Mouse (Mus musculus): ENCODE results near the gene Hspd1. TPM values are rescaled to one million over a fixed set of nuclear protein-coding genes. Genes with fewer than 3 reads are reported as not detected.

Hspd1 gene
- polyA plus RNA-seq, 1 experiment from 2014 or later: 397 TPM

DNA sequence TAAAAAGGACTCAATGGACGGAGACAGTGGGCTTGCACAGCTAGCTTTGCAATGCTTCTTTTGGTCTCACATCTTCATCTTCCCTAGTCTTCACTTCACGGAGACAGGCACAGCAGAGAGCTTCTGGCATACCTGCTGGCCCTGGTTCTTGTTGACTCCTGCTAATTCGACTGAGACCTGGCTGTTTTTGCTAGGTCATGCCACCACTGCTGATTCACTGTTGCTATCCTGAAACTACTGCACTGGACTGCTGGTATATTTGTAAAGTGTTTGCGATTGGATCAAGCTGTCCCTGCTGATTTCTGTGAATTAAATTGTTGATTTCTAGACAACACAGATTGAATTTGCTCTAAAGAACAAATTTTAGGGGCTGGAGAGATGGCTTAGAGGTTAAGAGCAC, 46.4 kb downstream of the Hspd1 start:
- Histone ChIP-seq H3K27me3 (ENCODE audit: control insufficient read depth, insufficient read depth, low read length) (no peaks in the 10 kb centered on the region), H3K36me3 (ENCODE audit: control insufficient read depth, insufficient read depth, low read length) (no peaks in the 10 kb centered on the region), H3K4me1 (ENCODE audit: control insufficient read depth, insufficient read depth, low read length) (no peaks in the 10 kb centered on the region), H3K27ac (ENCODE audit: low read depth, low read length) (no peak overlapping the region), H3K9ac (ENCODE audit: low read length) (no peak overlapping the region), H3K4me2 (ENCODE audit: low read depth) (no peak overlapping the region), H3K4me3 (ENCODE audit: low read depth, low read length) (no peak overlapping the region), H3K9me3 (ENCODE audit: control insufficient read depth, low read length) (no peaks in the 10 kb centered on the region)
- DNase-seq (ENCODE audit: low spot score) (no peak), ATAC-seq (ENCODE audit: insufficient read depth, low FRiP score, low TSS enrichment) (no peak)
- 87% methylated on average over 4 of the region's 4 CpGs for WGBS

DNA sequence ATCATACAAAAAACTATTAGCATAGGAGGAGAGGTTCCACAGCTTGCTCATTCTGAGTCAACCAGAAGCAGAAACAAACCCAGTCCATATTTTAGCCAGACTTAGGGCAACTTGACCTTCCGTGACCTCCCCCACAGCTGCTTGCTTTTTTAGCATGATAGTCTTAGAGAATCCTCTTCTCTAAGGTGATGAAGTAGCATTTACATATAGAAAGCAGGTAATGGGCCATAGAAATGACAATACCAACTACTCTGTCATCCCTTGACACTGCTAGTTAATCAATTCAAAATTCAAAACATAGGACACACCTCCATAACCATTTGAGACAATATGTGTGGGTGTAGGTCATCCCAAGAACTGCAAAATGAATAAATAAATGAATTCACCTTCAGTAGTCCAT, 48.1 kb downstream of the Hspd1 start:
- WGBS: 97% methylated on average over 1 of the region's 1 CpGs
- no peak for DNase-seq (ENCODE audit: low spot score)
- Histone ChIP-seq H3K27me3 (ENCODE audit: control insufficient read depth, insufficient read depth, low read length) (no peaks in the 10 kb centered on the region), H3K27ac (ENCODE audit: low read depth, low read length) (no peak overlapping the region), H3K4me3 (ENCODE audit: low read depth, low read length) (no peak overlapping the region), H3K36me3 (ENCODE audit: control insufficient read depth, insufficient read depth, low read length) (no peaks in the 10 kb centered on the region), H3K4me1 (ENCODE audit: control insufficient read depth, insufficient read depth, low read length) (no peaks in the 10 kb centered on the region), H3K4me2 (ENCODE audit: low read depth) (no peak overlapping the region), H3K9ac (ENCODE audit: low read length) (no peak overlapping the region), H3K9me3 (ENCODE audit: control insufficient read depth, low read length) (no peaks in the 10 kb centered on the region)
- no peak for ATAC-seq (ENCODE audit: insufficient read depth, low FRiP score, low TSS enrichment)

DNA sequence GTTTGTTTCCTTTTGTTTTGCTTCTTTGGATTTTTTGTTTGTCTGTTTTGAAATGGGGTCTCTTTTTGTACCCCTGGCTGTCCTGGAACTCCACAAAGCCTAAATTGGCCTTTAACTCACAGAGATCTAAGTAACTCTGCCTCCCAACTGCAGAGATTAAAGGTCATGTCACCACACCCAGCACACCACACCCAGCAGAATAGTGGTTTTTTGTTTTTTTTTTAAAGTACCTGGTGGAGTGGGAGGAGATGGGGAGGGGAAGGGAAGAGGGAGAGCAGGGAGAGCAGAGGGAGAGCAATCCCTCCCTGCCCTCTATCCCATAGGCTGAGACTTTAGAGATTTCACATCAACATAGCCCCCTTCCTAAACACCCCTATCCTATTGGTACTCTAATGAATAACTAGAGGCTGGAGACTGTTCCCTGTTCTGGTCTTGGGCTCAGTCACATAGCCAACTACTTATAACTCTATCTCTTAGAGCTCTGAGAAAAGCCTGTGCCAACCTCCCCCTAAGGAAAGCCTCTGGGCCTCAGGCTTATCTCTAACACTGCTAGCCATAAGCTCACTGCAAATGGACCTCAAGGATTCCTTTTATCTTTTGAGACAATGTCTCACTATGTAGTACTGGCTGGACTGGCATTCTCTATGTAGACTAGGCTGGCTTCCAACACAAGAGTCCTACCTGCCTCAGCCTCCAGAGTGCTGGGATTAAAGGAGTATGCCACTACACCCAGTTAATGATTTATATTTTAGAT, 56.8 kb downstream of the Hspd1 start:
- no peak for DNase-seq (ENCODE audit: low spot score)
- ATAC-seq (ENCODE audit: insufficient read depth, low FRiP score, low TSS enrichment): no peak
- Histone ChIP-seq H3K27ac (ENCODE audit: low read depth, low read length) (no peak overlapping the region), H3K4me3 (ENCODE audit: low read depth, low read length) (no peak overlapping the region), H3K4me1 (ENCODE audit: control insufficient read depth, insufficient read depth, low read length) (no peaks in the 10 kb centered on the region), H3K9ac (ENCODE audit: low read length) (no peak overlapping the region), H3K9me3 (ENCODE audit: control insufficient read depth, low read length) (no peaks in the 10 kb centered on the region), H3K27me3 (ENCODE audit: control insufficient read depth, insufficient read depth, low read length) (no peaks in the 10 kb centered on the region), H3K4me2 (ENCODE audit: low read depth) (no peak overlapping the region), H3K36me3 (ENCODE audit: control insufficient read depth, insufficient read depth, low read length) (no peaks in the 10 kb centered on the region)

DNA sequence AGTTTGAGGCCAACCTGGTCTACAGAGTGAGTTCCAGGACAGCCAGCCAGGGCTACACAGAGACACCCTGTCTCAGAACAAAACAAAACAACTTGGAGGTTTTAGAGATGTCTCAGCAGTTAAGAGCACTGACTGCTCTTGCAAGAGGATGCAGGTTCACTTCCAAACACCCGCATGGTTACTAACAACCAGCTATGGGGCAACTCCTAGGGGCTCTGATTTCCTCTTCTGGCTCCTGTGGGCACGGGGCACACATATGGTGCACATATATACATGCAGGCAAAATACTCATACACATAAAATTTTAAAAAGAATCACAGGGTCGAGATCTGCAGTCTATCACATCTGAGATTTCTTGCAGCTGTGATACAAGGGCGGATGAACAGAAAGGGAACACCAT, 58.6 kb downstream of the Hspd1 start:
- peaks cover 3% of the 10 kb centered on the region; the same call in 1 of the 2 replicates for H3K4me1 ChIP-seq (ENCODE audit: control insufficient read depth, insufficient read depth, low read length)
- WGBS: 78% methylated on average over 4 of the region's 4 CpGs

DNA sequence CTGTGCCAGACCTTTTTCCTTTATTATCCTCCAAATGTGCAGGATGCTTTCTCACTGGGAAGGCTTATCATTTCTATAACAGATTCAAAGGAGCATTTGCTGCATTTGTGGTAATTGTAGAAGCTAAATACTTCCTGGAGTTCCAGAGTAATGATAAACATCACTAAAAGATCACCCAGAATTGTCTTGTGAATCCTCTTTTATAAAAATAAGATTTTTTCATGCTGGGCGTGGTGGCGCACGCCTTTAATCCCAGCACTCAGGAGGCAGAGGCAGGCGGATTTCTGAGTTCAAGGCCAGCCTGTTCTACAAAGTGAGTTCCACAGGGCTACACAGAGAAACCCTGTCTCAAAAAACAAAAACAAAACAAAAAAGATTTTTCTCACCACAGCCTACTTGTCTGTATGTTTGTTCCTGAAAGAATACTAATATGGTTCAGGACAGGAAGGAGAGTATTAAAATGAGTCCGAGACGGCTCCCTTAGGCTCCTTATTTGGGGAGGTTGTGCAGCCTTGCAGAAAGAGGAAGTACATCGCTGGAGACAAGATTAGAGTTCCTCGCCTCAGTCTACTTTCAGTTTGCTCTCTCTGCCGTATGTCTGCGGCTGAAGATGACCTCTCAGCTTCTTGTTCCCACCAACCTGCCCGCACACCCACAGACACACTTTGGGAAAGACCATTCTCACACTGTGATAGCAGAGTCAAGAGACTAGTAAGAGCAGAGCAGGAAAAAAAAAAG, 59.4 kb downstream of the Hspd1 start:
- Histone ChIP-seq H3K9ac (ENCODE audit: low read length) (no peak overlapping the region), H3K36me3 (ENCODE audit: control insufficient read depth, insufficient read depth, low read length) (no peaks in the 10 kb centered on the region), H3K27ac (ENCODE audit: low read depth, low read length) (no peak overlapping the region), H3K4me2 (ENCODE audit: low read depth) (no peak overlapping the region), H3K4me1 (ENCODE audit: control insufficient read depth, insufficient read depth, low read length) (peaks cover 3% of the 10 kb centered on the region; the same call in 1 of the 2 replicates), H3K4me3 (ENCODE audit: low read depth, low read length) (no peak overlapping the region), H3K9me3 (ENCODE audit: control insufficient read depth, low read length) (no peaks in the 10 kb centered on the region), H3K27me3 (ENCODE audit: control insufficient read depth, insufficient read depth, low read length) (no peaks in the 10 kb centered on the region)
- WGBS: 89% methylated on average over 11 of the region's 11 CpGs
- ATAC-seq (ENCODE audit: insufficient read depth, low FRiP score, low TSS enrichment) (no peak), DNase-seq (ENCODE audit: low spot score) (no peak)

More for the DNA sequence above, 58.6 kb downstream of the Hspd1 start:
- no peak overlapping the region for H3K4me3 ChIP-seq (ENCODE audit: low read depth, low read length)
- H3K36me3 ChIP-seq (ENCODE audit: control insufficient read depth, insufficient read depth, low read length): no peaks in the 10 kb centered on the region
- ATAC-seq (ENCODE audit: insufficient read depth, low FRiP score, low TSS enrichment) (no peak), DNase-seq (ENCODE audit: low spot score) (no peak)
- no peak overlapping the region for H3K9ac ChIP-seq (ENCODE audit: low read length)
- H3K9me3 ChIP-seq (ENCODE audit: control insufficient read depth, low read length): no peaks in the 10 kb centered on the region
- no peaks in the 10 kb centered on the region for H3K27me3 ChIP-seq (ENCODE audit: control insufficient read depth, insufficient read depth, low read length)
- H3K27ac ChIP-seq (ENCODE audit: low read depth, low read length): no peak overlapping the region
- H3K4me2 ChIP-seq (ENCODE audit: low read depth): no peak overlapping the region

DNA sequence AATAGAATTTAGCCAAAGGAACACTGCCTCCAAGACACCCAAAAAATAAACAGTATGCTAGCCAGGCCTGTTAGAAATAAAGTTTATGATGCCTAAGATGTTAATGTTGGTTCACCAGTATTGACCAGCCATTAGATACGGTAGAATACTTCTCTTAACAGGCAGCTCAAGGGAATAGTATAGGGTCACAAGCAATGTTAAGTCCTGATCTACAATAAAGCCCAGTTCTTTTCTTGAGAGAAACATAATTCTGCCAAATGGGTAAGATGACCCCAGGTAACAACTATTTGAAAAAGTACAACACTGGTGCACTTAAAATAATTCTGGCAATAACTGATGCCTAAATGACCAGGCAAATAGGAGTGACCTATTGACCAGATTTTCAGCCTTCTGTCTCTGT, 60.1 kb downstream of the Hspd1 start:
- H3K36me3 ChIP-seq (ENCODE audit: control insufficient read depth, insufficient read depth, low read length): no peaks in the 10 kb centered on the region
- H3K9me3 ChIP-seq (ENCODE audit: control insufficient read depth, low read length): no peaks in the 10 kb centered on the region
- WGBS: 88% methylated on average over 1 of the region's 1 CpGs
- peaks cover 3% of the 10 kb centered on the region; the same call in 1 of the 2 replicates for H3K4me1 ChIP-seq (ENCODE audit: control insufficient read depth, insufficient read depth, low read length)
- peak overlapping the region; percentile 29; the same call in 1 of the 2 replicates for H3K4me2 ChIP-seq (ENCODE audit: low read depth)
- H3K9ac ChIP-seq (ENCODE audit: low read length): no peak overlapping the region
- peak overlapping the region; percentile 98; the same call in 1 of the 2 replicates for H3K4me3 ChIP-seq (ENCODE audit: low read depth, low read length)
- H3K27me3 ChIP-seq (ENCODE audit: control insufficient read depth, insufficient read depth, low read length): no peaks in the 10 kb centered on the region
- ATAC-seq (ENCODE audit: insufficient read depth, low FRiP score, low TSS enrichment) (0 out of 2 replicates have a peak, but pooled peaks have one; percentile 6), DNase-seq (ENCODE audit: low spot score) (no peak)
- H3K27ac ChIP-seq (ENCODE audit: low read depth, low read length): no peak overlapping the region

Other genes starting within 250 kb of the Hspd1 start
- gene Ankrd44, start 161.9 kb downstream of the Hspd1 start, polyA plus RNA-seq (2014; fragmentation: Nextera tagmentation; extraction: Ambion mirVana): 13.3 and 14.5 TPM in 2 replicates
- 336 and 339 TPM in 2 replicates for gene Sf3b1, start 60.8 kb downstream of the Hspd1 start, polyA plus RNA-seq (2014; fragmentation: Nextera tagmentation; extraction: Ambion mirVana)
- 30.6 and 31.9 TPM in 2 replicates for gene Coq10b, start 35.5 kb downstream of the Hspd1 start, polyA plus RNA-seq (2014; fragmentation: Nextera tagmentation; extraction: Ambion mirVana)
- gene Hspe1, start 111 bp downstream of the Hspd1 start, polyA plus RNA-seq (2014; fragmentation: Nextera tagmentation; extraction: Ambion mirVana): 404 and 440 TPM in 2 replicates
- 141 and 145 TPM in 2 replicates for gene Mob4, start 43.0 kb upstream of the Hspd1 start, polyA plus RNA-seq (2014; fragmentation: Nextera tagmentation; extraction: Ambion mirVana)
- gene Rftn2, start 138.5 kb upstream of the Hspd1 start, polyA plus RNA-seq (2014; fragmentation: Nextera tagmentation; extraction: Ambion mirVana): 12.3 and 14.2 TPM in 2 replicates
- 2.6 and 3.6 TPM in 2 replicates for gene Mars2, start 148.9 kb upstream of the Hspd1 start, polyA plus RNA-seq (2014; fragmentation: Nextera tagmentation; extraction: Ambion mirVana)